Mouse (Mus musculus): ENCODE measurements around the gene Ncoa3.

Gene Ncoa3

DNA sequence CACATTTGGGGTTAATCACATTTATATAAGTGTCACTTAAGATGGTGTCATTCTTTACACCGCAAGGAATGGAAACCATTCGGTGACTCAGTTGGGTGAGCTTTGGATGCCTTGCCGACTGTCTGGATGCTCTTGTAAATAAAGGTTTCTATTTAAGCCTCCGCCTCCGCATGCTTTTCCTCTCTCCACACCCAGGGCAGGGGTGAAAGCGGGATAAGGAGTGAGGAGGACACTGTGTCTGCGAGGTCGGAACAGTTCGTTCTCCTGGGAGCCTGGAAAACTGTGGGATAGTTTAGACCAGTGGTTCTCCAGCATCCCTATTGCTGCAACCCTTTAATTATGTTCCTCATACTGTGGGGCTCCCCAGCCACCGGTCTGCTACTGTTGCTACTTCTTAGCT lies 80.6 kb downstream of the Ncoa3 start:
- DNase-seq (ENCODE audit: low spot score in 2 of 2): no peak

DNA sequence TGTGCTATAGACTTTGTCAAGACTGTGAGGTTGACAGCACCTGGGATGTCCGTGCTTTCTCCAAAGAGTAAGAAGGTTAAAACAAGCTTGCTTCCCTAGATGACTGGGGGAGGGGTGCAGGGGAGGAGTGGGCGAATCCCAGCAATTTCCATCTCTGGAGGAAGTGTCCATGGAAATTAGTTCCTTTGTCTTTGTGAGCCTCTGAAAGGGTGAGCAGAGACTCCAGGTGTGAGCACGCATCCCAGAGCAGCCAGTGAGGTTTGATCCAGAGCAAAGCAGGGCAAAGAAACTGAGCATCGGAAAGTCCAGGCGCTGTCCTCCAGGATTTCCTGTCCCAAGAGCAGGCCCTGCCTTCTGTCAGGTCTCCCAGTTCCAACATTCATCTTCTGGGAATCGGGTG lies 81.9 kb downstream of the Ncoa3 start:
- no peak for DNase-seq (ENCODE audit: low spot score in 2 of 2)

DNA sequence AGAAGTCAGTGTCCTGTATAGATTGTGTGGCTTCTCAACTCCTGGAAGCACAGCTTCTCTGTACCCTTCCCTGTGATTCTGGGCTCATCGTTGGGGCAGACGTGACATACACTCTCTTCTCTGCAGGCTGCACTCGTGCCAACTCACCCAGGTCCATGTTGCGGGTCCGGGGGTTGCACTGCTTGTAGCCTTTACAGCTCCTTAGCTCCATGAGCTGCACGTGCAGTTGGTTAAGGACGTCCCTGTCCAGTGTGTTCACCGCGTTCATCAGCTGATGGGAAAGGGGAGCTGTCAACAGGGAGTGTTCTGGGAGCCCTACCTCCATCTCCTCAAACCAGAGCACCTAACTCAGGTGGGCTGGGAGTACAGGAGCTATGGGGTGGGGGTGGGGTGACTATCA lies 84.9 kb downstream of the Ncoa3 start:
- no peak for DNase-seq (ENCODE audit: low spot score in 2 of 2)

DNA sequence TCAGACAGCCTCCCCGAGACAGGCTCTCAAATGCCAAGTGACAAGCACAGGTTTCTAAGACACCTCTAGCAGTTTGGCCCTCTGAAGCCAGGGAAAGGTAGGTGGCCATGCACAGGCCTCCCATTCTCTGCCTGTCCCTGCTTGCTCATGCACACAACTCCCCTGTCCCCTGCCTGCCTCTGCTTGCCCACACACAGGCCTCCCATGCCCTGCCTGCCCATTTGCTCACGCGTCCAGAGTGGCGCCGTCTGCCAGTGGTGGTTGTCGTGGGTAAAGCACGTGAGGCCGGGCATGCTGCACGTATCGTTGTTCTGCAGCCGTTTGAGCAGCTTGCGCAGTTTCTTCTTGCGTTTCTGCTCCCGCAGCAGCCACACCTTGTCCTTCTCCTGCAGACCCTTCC lies 86.8 kb downstream of the Ncoa3 start:
- no peak for DNase-seq (ENCODE audit: low spot score in 2 of 2)

DNA sequence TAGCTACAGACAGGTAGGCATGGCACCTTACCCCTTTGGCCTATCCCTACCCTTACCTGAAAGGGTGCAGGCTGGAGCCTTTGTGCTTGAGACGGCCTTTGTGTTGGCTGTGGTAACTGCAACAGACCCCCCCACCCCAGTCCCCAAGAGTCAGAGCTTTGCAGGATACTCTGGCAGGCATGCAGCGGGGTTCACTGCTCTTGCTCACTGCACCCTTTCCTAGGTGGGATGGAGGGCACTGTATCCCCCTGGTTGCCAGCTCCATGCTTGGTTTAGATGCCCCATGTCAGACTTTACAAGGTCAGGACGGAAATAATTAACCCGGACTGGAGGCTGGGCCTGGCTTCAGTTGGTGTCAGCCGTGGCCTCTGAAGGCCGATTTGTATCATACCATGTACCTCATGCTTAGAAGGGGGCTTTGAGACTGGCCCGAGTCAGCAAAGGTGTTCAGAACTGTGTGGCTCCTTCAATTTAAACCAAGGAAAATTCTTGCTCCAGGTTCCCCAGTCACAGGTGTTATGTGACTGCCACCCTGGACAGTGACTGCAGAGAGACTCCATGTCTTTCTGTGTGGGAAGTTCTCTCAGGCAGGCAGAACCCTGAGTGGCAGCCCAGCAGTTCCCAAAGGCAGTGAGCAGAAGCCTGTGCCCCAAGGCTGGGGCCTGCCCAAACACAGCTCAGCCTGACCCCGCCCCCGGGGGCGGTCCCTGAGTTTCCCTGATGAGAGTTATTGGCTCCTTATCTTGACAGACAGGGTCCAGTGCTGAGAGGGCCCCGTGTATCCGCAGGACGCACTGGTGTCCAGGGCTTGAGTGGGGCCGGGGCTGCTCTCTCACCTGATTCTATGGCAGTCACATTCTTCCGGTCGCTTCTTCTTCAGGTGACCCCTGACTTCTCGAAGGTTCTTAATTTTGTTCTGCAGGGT lies 87.8 kb downstream of the Ncoa3 start:
- no peak for DNase-seq (ENCODE audit: low spot score in 2 of 2)

DNA sequence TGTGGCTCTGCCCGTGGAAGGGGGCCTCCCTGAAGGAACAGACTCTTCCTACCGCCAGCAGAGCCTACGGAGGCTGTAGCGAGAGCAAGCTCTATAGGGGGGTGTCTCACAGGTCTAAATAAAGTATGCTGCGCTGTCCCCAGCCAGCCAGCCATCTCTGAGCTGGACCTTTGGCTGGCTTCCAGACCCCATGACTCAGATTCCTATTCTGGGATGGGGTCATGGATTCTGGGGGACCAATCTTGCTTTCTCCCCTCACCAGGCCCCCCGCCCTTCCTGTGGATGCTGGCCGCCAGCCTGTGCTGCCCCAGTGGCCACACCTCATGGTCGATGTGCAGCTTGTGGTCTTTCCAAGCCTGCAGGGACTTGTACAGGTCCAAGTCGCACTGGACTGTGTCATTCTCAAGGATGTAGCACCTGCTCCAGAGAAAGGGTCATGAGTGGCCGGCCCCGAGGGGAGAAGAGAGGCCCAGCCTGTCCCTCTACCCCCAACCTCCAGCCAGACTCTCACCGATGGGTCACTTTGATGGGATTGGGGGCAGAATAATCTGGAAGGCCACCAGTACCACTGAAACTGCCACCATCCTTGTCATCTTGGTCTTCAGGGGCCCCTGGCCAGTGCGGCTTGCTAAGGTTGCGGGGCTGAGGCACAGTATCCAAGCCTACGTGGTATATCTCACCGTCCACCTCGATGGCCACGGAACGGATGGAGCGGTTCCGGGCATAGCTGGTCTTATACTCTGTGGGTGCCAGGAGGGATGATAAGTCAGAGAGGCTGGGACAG lies 88.7 kb downstream of the Ncoa3 start:
- DNase-seq (ENCODE audit: low spot score in 2 of 2): no peak

DNA sequence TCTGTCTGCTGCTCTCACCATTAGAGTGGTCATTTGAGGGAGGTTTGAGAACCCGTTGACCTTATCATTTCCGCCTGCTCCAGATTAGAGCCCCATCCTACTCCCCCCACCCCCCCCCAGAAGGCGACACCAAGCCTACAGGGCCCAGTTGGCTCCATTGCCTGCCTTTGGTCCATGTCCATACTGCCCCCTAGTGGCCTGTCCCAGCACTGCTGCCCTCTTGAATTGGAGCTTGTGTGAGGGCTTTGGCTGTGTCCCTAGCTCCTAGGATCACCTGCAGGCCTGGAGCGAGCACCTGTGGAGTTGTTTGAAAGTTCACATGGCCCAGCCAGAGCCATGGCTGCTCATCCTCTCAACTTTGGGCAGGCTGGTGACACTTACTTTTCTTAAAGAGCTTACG lies 89.8 kb downstream of the Ncoa3 start:
- DNase-seq (ENCODE audit: low spot score in 2 of 2): peak; percentile 66 to 77

DNA sequence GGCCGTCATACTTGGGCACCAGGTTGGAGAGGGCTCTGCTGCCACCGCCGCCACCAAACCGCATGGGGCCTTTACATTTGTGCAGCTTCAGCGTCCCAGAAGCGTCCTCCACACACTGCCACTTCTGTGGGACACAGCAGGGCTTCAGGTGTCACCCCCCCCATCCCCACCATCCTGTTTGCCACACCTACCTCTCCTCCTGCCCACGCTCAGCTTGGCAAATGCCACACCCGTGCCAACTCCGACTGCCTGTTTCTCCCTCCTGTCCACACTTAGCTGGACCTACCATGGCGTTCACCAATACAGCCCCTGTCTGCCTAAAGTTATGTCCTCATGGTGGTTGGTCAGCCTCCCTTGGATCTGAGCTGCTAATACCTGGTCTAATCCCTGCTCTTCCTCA lies 90.2 kb downstream of the Ncoa3 start:
- no peak for DNase-seq (ENCODE audit: low spot score in 2 of 2)

DNA sequence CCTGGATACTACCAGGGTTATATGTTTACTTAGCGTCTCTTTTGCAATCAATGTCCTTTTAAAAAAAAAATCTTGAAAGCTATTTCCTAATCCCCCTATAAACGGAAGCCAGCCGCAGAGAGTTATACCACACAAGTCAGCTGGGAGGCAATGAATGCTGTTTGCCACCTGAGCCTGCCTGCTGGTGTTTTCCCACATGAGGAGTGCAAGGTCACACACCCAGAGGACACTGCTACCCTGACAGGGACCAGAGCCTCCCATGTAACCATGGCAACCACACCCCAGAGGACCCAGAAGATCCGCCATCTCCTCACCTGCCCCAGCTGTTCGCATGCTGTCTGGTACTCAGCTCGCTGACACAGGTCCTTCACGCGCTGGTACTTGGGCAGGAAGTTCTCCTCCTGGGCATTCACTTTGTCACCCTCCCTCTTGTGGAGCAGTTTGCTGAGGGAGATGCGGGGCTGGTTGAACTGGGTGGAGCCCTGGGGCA lies 91.2 kb downstream of the Ncoa3 start:
- DNase-seq (ENCODE audit: low spot score in 2 of 2): no peak

DNA sequence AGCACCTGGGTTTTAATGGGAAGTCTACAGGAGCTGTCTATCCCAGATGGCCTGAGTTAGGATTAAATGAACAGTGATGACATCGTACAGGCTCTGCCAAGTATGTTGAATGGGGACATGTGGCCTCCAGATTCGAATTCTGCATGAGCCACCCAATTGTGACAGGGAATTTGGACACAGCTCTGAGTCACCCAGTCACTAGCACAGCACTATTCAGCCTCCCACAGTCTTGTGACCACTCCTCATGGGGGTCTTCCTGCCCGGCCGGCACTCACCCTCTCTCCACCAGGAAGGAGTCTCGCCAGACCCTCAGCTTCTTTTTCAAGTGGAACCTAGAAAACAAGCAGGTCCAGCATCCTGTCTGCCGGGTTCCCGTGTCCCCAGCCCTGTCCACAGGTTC lies 91.7 kb downstream of the Ncoa3 start:
- no peak for DNase-seq (ENCODE audit: low spot score in 2 of 2)

DNA sequence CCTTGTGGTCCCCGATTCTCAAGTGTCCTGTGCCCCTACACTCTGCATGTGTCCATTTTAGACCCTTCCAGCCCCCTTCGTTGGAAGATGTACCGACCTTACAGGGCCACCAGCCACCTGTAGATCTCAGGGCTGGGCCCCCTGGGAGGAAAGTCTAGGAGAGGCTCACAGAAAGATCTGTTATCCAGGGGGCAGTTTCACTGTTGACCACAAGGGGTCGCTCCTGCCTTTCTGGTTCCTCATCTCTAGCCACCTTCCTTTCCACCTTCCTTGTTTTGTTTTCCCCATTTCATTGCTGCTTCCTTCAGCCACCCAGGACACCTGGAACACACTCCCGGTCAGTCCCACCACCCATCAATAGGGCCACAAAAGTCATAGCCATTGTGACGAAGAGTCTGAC lies 92.5 kb downstream of the Ncoa3 start:
- DNase-seq (ENCODE audit: low spot score in 2 of 2): peak in 1 of 2 experiments; percentile 78

DNA sequence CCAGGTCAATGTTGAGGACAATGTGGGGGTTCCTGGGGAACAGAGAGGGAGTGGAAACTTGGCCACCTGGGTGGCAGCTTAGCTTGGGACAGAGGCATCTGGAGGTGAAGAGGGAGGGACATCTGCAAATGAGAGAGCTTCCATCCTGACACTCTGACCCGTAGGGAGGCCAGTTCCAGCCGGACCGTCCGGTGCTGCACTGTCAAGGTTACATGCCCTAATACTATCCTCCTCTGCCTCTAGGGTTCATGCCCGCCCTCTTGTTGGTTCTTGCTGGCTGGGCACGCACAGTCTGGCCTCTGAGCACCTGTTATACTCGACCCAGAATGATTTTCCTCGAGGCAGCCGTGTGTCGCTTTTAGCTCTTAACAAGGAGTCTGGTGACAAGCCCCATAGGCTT lies 93.3 kb downstream of the Ncoa3 start:
- no peak for DNase-seq (ENCODE audit: low spot score in 2 of 2)

DNA sequence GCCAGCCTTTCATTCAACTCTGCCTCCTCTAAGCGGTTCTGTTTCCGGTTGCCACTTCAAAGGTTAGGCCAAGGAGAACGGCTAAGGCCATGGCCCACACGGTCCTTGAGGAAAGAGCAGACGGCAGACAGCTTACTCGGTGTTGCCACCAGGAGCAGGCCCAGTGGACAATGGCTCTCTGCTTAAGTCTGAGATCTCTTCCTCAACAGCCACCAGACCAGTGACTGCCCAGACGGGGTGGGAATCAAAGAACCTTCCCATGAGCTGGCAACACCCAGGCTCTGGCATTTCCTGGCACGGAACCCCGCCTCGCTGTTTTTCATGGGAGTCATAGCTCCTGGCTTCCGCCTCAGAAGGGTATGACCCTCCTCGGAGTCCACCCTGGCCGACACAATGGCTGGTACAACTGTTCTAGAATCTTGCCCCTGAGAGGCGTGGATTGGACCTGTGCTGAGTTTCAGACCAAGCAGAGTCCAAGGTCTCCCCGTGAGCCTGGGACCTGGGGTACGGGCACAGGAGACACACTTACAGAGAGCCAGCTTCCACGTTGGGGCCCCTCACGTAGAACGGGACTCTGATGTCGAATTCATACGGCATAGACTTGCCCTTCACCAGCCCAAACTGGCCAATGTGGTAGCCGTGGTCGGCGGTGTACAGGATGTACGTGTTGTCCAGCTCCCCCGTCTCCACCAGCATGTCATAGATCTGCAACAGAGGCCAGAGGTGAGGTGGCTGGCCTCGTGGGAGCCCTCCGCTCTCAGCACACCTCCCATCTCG lies 94.2 kb downstream of the Ncoa3 start:
- DNase-seq (ENCODE audit: low spot score in 2 of 2): no peak

DNA sequence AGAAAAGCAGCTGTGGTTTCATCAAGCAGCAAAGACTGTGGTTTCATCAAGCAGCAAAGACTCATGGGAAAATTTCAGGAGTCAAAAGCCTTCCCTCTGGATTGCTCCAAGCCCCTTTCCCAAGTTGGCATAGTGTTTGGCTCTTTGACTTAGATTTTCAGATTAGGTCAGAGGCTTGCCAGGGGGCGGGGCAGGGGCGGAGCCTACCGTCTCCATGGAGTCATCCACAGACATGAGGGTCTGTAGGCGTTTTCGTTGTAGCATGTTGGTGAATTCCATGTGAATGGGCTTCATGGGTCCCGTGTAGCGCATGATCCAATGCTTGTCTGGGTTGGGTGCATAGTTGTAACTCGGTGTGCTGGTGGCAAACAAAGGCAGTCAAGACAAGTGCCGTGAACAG lies 96.6 kb downstream of the Ncoa3 start:
- no peak for DNase-seq (ENCODE audit: low spot score in 2 of 2)

DNA sequence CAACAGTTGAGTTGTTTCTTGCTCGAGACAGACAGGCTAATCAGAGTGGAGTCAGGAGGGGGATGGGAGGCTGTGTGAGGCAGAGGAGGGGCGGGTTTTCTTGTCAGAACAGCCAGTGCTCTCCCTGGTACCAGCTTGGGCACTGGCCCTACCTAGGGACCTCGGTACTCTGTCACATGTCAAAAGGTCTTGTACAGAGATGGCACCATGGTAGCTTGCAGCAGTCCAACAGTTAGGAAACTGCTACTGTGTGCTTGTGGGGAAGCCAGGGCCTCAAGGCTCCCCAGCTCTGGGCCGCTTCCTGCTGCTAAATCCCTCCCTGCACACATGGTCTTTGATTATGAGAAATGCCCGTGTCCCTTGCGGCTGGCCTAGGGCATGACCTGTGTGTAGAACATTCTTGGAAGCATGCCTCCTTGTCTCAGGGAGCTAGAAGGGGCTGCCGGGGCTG lies 97.7 kb downstream of the Ncoa3 start:
- no peak for DNase-seq (ENCODE audit: low spot score in 2 of 2)

DNA sequence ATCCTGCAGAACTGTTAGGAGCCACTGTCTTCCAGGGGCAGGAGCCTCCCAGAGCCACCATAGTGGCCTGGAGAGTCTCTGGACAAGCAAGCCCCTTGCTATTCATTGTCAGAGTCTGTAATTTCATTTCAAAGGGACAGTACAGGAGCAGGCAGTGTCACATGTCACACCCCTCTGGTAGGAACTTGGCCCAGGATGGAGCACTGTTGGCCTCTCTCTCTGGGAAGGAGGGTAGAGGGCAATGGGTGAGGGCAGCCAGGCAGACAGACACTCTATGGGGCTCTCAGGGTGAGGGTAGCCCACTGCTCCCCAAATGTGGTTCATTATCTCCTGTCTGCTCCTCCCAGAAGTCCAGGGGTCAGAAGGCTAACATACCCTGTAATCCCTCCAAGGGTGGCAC lies 99.2 kb downstream of the Ncoa3 start:
- no peak for DNase-seq (ENCODE audit: low spot score in 2 of 2)

DNA sequence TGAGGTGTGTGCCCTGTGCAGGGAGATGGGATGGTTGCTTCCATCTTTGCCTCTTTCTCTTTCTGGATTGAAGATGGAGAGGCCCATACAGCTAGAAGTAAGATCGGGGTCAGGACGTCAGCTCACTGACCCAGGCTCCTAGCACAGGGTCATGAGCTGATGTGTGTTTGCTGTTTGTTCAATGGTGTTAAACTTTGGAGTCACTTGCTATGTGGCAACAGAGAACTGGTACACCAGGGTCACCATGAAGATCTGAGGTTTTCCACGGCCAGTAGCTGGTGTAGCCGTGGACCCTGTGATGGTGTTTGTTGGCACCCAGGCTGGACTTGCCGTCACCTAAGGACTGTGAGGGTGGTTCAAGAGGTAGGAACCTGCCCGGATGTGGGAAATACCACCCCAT lies 100.0 kb downstream of the Ncoa3 start:
- DNase-seq (ENCODE audit: low spot score in 2 of 2): no peak

DNA sequence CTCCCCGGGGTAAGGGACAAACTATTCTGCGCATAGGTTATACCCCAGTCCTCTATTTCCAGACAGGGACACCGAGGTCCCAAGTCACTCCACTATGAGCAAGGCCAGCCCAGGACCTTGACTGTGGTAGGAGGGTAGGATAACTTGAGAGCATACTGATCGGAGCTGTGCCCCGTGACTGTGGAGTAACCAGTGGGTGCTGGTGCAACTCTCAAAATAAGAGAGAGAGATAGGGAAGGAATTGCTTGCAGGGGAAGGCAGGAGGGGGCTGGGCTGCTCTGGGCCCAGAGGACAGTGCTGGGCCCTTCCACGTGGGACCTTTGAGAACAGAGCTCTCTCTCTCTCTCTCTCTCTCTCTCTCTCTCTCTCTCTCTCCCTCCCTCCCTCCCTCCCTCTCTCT lies 103.9 kb downstream of the Ncoa3 start:
- DNase-seq (ENCODE audit: low spot score in 2 of 2): no peak

DNA sequence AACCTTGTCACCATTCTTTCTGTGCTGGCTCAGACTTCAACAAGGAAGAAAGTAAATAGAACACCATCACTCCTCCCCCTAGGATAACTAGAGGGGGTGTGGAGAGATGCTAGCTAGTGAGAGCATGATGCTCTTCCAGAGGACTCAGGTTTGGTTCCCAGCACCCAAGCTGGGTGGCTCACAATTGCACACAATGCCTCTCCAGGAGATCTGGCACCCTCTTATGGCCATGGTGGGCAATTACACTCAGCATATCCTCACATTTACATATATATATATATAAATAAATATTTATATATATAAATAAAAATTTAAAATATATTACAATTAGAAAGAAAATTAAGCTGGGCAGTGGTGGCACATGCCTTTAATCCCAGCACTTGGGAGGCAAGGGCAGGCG lies 104.4 kb downstream of the Ncoa3 start:
- no peak for DNase-seq (ENCODE audit: low spot score in 2 of 2)

DNA sequence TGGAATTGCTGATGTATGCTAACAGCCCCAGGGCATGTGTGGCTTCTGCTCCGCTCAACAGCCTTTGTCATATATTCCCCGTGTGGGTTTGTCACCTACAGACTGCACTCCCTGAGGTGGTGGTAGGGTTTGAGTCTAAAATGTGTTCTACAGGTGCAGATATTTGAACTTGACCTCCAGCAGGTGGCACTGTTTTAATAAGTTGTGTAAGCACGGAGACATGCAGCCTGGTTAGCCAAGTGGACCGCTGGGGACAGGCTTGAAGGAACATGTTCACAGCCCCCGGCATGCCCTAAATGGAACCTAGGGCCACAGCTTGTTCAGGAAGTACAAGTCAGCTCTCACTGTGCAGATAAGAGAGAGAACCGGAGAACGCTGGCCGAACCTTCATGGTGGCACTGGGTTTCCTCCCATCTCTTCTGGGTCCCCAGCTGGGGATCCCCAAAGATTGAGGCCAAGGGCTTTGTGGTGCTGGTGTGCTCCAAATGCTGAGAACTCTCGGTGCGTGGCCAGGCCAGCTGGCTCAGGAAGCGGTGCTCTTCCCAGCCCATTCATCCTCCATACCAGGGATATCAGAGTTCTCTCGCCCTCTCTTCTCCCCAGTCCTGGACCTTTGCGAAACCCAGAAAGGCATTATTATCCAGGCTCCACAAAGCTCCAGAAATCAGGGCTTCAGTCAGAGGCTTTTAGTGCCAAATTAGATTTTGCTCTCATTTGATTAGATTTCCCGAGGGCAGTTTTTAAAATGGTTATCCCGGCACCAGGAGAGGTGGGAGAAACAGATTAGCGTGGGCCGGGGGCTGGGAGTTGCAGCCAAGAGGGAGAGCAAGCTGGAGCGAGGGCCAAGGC lies 105.2 kb downstream of the Ncoa3 start:
- no peak for DNase-seq (ENCODE audit: low spot score in 2 of 2)

DNA sequence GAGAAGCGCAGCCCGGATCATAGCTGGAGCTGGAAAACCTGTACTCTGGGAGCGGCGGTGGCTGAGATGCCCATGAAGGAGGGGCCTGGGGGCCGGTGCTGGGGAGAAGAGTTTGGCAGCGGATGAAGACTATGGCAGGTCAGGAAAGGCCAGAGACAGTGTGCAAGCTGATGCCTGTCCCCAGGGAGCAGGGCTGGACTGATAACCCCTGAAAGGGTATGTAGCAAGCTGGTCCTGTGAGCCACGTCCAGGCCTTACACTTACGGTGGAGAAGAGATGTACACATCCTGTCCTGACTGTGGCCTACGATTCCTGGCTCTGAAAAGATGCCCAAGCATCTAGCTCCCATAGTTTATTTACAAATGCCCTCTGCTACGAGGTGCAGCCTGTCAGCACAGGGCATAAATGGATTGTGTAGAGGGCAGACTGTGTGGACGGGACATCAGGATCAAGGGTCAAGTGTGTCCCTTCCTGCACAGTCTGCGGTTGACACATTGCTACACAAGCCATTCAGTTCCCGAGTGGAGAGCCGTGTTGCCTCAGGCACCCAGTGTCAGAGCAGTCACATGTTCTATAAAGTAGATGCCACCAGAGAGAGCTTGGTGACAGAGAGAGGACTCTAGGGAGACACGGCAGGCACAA lies 106.0 kb downstream of the Ncoa3 start:
- DNase-seq (ENCODE audit: low spot score in 2 of 2): no peak
